Comparison of ENCODE assay signal across 8 mouse cellular contexts in the genomic region with DNA sequence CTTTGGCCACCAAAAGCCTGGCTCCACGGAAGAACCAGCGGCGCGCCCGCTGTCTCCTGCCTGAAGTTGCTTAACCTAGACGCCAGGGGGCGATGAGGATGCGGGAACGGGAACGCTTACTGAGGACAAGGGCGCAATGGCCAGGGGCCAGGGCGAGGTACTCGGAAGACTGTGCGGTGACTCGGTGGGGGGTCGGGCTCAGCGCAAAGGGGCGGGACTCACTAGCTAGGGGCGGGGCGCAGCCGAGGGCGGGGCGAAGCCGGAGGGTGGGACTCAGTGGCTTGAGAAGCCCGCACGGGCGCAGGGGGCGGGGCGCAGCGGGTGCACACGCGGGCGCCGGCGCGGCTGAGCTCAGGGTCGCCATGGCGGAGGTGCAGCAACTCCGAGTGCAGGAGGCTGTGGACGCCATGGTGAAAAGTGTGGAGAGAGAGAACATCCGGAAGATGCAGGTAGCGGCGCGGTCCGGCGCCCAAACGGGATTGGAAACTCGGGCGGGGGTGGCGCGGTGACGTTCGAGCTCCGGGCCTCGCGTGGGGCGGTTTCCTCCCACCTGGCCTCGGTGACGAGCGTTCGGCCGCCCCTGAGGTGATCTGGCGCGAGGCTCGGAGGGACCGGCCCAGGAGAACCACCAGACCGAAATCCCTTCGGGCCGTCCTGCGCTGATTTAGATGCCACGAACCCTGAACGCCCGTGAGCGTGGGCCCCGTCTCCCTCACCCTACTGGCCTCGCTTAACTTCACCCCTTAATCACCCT. TPM values are rescaled to one million over a fixed set of nuclear protein-coding genes. Genes with fewer than 3 reads are reported as not detected.
DNase-seq lines count a peak whose midpoint lies in the region; ATAC-seq lines count a peak whose summit lies in the region.

Gene Fam136a, plus strand, starts transcription at position 276 of the 754 bp plus-strand sequence.

- H3K4me1 ChIP-seq in lung, embryonic 16.5 days (replicated peaks; ENCODE audit: control insufficient read depth, insufficient read depth, low read length), result peaks cover 13% of the 10 kb centered on the region

- H3K27me3 ChIP-seq in lung, embryonic 16.5 days (ENCODE audit: control insufficient read depth, insufficient read depth, low read depth, low read length), result no peaks in the 10 kb centered on the region

- WGBS in lung, embryonic 16.5 days, result under 1% methylated on average over 73 of the region's 76 CpGs

- H3K36me3 ChIP-seq in lung, embryonic 16.5 days (ENCODE audit: control insufficient read depth, insufficient read depth, low read length), result peaks cover 2% of the 10 kb centered on the region; the same call in 1 of the 2 replicates

- H3K27ac ChIP-seq in lung, embryonic 16.5 days (ENCODE audit: low read length), result peak within 1 kb of the TSS; percentile 83

- no peaks in the 10 kb centered on the region for H3K9me3 ChIP-seq in lung, embryonic 16.5 days (ENCODE audit: control insufficient read depth, low read length)

- peak within 1 kb of the TSS; percentile 96 for H3K4me2 ChIP-seq in lung, embryonic 16.5 days (ENCODE audit: low read depth, low read length)

- ATAC-seq in hematopoietic stem cell, adult 5-6 weeks (replicated peaks in 1 of 2; ENCODE audit: insufficient read depth in 1 of 2, low FRiP score in 2 of 2, low TSS enrichment in 1 of 2, low read depth in 1 of 2, poor library complexity in 2 of 2, severe bottlenecking in 2 of 2), result peak; percentile 96 to 98
- peak; percentile 96 for ATAC-seq in lung, embryonic 16.5 days (ENCODE audit: low read depth)

- H3K4me3 ChIP-seq in lung, embryonic 16.5 days (ENCODE audit: low read length), result peak within 1 kb of the TSS; percentile 81

- H3K9ac ChIP-seq in lung, embryonic 16.5 days (ENCODE audit: low read length), result peak within 1 kb of the TSS; percentile 91

- DNase-seq in MEL-GATA-1-ER (ENCODE audit: extremely low read depth, low read depth), result peak; percentile 90
- DNase-seq in cerebellum, adult 8-10 months, result peak; percentile 95
- peak; percentile 98 for DNase-seq in forelimb bud, embryonic 11.5 days (ENCODE audit: low read depth, low spot score)
- DNase-seq in layer of hippocampus, adult 9-10 months (ENCODE audit: low spot score), result peak; percentile 71
- peak; percentile 84 for DNase-seq in ovary, postnatal 10 days (ENCODE audit: low spot score)
- DNase-seq in thymus, postnatal 10 days (ENCODE audit: low spot score in 2 of 2), result peak; percentile 90 to 97

RNA-seq across cellular contexts. Expression of gene Fam136a, which starts in this region (rescaled TPM):
- total RNA-seq in hematopoietic stem cell, adult 5-6 weeks (2017), result 58.5 and 66.4 TPM in 2 replicates
- polyA plus RNA-seq in lung, embryonic 16.5 days (2015; fragmentation: Nextera tagmentation; extraction: Ambion mirVana), result 91.8 and 98.7 TPM in 2 replicates

Comparison
In these comparisons a context has a peak if more than half of its experiments do, and no peak if none do; other contexts are left out.
1. Peak in every context shown above with its lines: DNase-seq, ATAC-seq, H3K4me3 ChIP-seq and H3K27ac ChIP-seq.